Mouse (Mus musculus) embryonic facial prominence, embryonic 12.5 days (tissue): Measurements from ENCODE around the gene Cdc14b. TPM values are rescaled to one million over a fixed set of nuclear protein-coding genes. Genes with fewer than 3 reads are reported as not detected.

Source experiments
- ATAC-seq: fragments of 200-750 bp; cut with Nextera tagmentation; 2 replicates; pipeline ENCODE4 v1.8.0; 2017; ENCODE audit not compliant: insufficient number of reproducible peaks, insufficient read depth, low FRiP score, low TSS enrichment
- H3K27ac ChIP-seq: fragments of 300-500 bp; sonication (generic); 2 replicates; pipeline ENCODE4 v1.5.1; 2016; ENCODE audit warnings: mild to moderate bottlenecking
- H3K27me3 ChIP-seq: fragments of 300-500 bp; sonication (generic); 2 replicates; pipeline ENCODE4 v1.6.1; 2016; ENCODE audit warnings: mild to moderate bottlenecking, moderate library complexity
- H3K36me3 ChIP-seq: fragments of 300-500 bp; sonication (generic); 2 replicates; pipeline ENCODE4 v1.6.1; 2016; ENCODE audit warnings: mild to moderate bottlenecking
- H3K4me1 ChIP-seq: fragments of 300-500 bp; sonication (generic); 2 replicates; pipeline ENCODE4 v1.6.1; 2016
- H3K4me2 ChIP-seq: fragments of 300-500 bp; sonication (generic); replicated peaks from 2 replicates; pipeline ENCODE4 v1.6.1; 2016; ENCODE audit warnings: mild to moderate bottlenecking, moderate library complexity
- H3K4me3 ChIP-seq: fragments of 300-500 bp; sonication (generic); 2 replicates; pipeline ENCODE4 v1.5.1; 2016; ENCODE audit warnings: mild to moderate bottlenecking
- H3K9ac ChIP-seq: fragments of 300-500 bp; sonication (generic); 2 replicates; pipeline ENCODE4 v1.6.1; 2016; ENCODE audit warnings: mild to moderate bottlenecking, moderate library complexity
- H3K9me3 ChIP-seq: fragments of 300-500 bp; sonication (generic); 2 replicates; pipeline ENCODE4 v1.6.1; 2016; ENCODE audit warnings: mild to moderate bottlenecking, moderate library complexity
- WGBS: fragments of 180-500 bp; shearing (Covaris S2); methylation state at CpG from one replicate; pipeline ENCODE4 v1.1.7; 2016; 5-methylcytosine and 5-hydroxymethylcytosine counted together
- polyA plus RNA-seq: library from polyadenylated mRNA; unstranded; fragments of >200 nt; fragmentation: Nextera tagmentation; extraction: Ambion mirVana; gene quantifications from 2 replicates; pipeline ENCODE4 v1.2.1, GENCODE M21; 2016

The Cdc14b gene
- polyA plus RNA-seq, 1 experiment from 2014 or later: 27.8 TPM

- peaks cover 19% of the 10 kb centered on the region for H3K36me3 ChIP-seq
Measured at GRCm38 (mm10) chr13:64186516-64186915, 88.6 kb downstream of the Cdc14b start.

GRCm38 (mm10) chr13:64185586-64185985 is 89.5 kb downstream of the Cdc14b start:
- Histone ChIP-seq H3K9ac (no peak overlapping the region), H3K4me2 (no peak overlapping the region), H3K4me3 (no peak overlapping the region), H3K36me3 (peaks cover 26% of the 10 kb centered on the region), H3K4me1 (no peaks in the 10 kb centered on the region), H3K9me3 (no peaks in the 10 kb centered on the region), H3K27me3 (no peaks in the 10 kb centered on the region), H3K27ac (no peak overlapping the region)
- WGBS: 90% methylated on average over 9 of the region's 9 CpGs
- ATAC-seq: no peak

More at GRCm38 (mm10) chr13:64186516-64186915, 88.6 kb downstream of the Cdc14b start:
- WGBS: 91% methylated on average over 4 of the region's 4 CpGs
- Histone ChIP-seq H3K27me3 (no peaks in the 10 kb centered on the region), H3K4me1 (no peaks in the 10 kb centered on the region), H3K9me3 (no peaks in the 10 kb centered on the region), H3K4me2 (no peak overlapping the region), H3K9ac (no peak overlapping the region), H3K4me3 (no peak overlapping the region), H3K27ac (no peak overlapping the region)
- no peak for ATAC-seq

GRCm38 (mm10) chr13:64185176-64185575 is 89.9 kb downstream of the Cdc14b start:
- Histone ChIP-seq H3K36me3 (peaks cover 30% of the 10 kb centered on the region), H3K27ac (no peak overlapping the region), H3K4me1 (no peaks in the 10 kb centered on the region), H3K4me2 (no peak overlapping the region), H3K27me3 (no peaks in the 10 kb centered on the region), H3K4me3 (no peak overlapping the region), H3K9me3 (no peaks in the 10 kb centered on the region), H3K9ac (no peak overlapping the region)
- ATAC-seq: no peak
- WGBS: 84% methylated on average over 7 of the region's 7 CpGs

GRCm38 (mm10) chr13:64184361-64184760 is 90.7 kb downstream of the Cdc14b start:
- no peak overlapping the region for H3K4me3 ChIP-seq
- no peak overlapping the region for H3K9ac ChIP-seq
- no peaks in the 10 kb centered on the region for H3K27me3 ChIP-seq
- no peaks in the 10 kb centered on the region for H3K9me3 ChIP-seq
- no peaks in the 10 kb centered on the region for H3K4me1 ChIP-seq
- no peak overlapping the region for H3K27ac ChIP-seq
- WGBS: 86% methylated on average over 10 of the region's 10 CpGs
- H3K4me2 ChIP-seq: no peak overlapping the region
- no peak for ATAC-seq
- H3K36me3 ChIP-seq: peaks cover 31% of the 10 kb centered on the region

GRCm38 (mm10) chr13:64183583-64183982 is 91.5 kb downstream of the Cdc14b start:
- H3K9me3 ChIP-seq: no peaks in the 10 kb centered on the region
- no peaks in the 10 kb centered on the region for H3K4me1 ChIP-seq
- H3K4me2 ChIP-seq: no peak overlapping the region
- H3K4me3 ChIP-seq: no peak overlapping the region
- H3K27me3 ChIP-seq: no peaks in the 10 kb centered on the region
- H3K9ac ChIP-seq: no peak overlapping the region
- H3K27ac ChIP-seq: no peak overlapping the region
- ATAC-seq: no peak
- peaks cover 31% of the 10 kb centered on the region for H3K36me3 ChIP-seq
- WGBS: 83% methylated on average over 4 of the region's 4 CpGs

GRCm38 (mm10) chr13:64182091-64182490 is 93.0 kb downstream of the Cdc14b start:
- H3K27ac ChIP-seq: no peak overlapping the region
- no peak for ATAC-seq
- H3K9ac ChIP-seq: no peak overlapping the region
- no peaks in the 10 kb centered on the region for H3K9me3 ChIP-seq
- H3K27me3 ChIP-seq: no peaks in the 10 kb centered on the region
- H3K36me3 ChIP-seq: peaks cover 45% of the 10 kb centered on the region
- H3K4me2 ChIP-seq: no peak overlapping the region
- H3K4me1 ChIP-seq: no peaks in the 10 kb centered on the region
- WGBS: 73% methylated on average over 2 of the region's 2 CpGs
- no peak overlapping the region for H3K4me3 ChIP-seq

GRCm38 (mm10) chr13:64180888-64181287 is 94.2 kb downstream of the Cdc14b start:
- Histone ChIP-seq H3K27ac (no peak overlapping the region), H3K4me3 (no peak overlapping the region), H3K27me3 (no peaks in the 10 kb centered on the region), H3K9ac (no peak overlapping the region), H3K9me3 (no peaks in the 10 kb centered on the region), H3K36me3 (peaks cover 39% of the 10 kb centered on the region), H3K4me2 (no peak overlapping the region), H3K4me1 (no peaks in the 10 kb centered on the region)
- no peak for ATAC-seq
- 82% methylated on average over 3 of the region's 3 CpGs for WGBS

GRCm38 (mm10) chr13:64180300-64180699 is 94.8 kb downstream of the Cdc14b start:
- Histone ChIP-seq H3K4me2 (no peak overlapping the region), H3K36me3 (peaks cover 34% of the 10 kb centered on the region)

GRCm38 (mm10) chr13:64178746-64179652 is 96.1 kb downstream of the Cdc14b start:
- Histone ChIP-seq H3K9me3 (no peaks in the 10 kb centered on the region), H3K27ac (no peak overlapping the region), H3K4me3 (no peak overlapping the region), H3K4me1 (no peaks in the 10 kb centered on the region), H3K4me2 (no peak overlapping the region), H3K9ac (no peak overlapping the region), H3K27me3 (no peaks in the 10 kb centered on the region), H3K36me3 (peaks cover 32% of the 10 kb centered on the region)
- ATAC-seq: no peak
- WGBS: 71% methylated on average over 13 of the region's 13 CpGs

More at GRCm38 (mm10) chr13:64180300-64180699, 94.8 kb downstream of the Cdc14b start:
- no peak for ATAC-seq
- 84% methylated on average over 4 of the region's 4 CpGs for WGBS
- Histone ChIP-seq H3K27ac (no peak overlapping the region), H3K4me3 (no peak overlapping the region), H3K9me3 (no peaks in the 10 kb centered on the region), H3K27me3 (no peaks in the 10 kb centered on the region), H3K4me1 (no peaks in the 10 kb centered on the region), H3K9ac (no peak overlapping the region)

- H3K9me3 ChIP-seq: peaks cover 3% of the 10 kb centered on the region; the same call in 1 of the 2 replicates
- no peak overlapping the region for H3K4me2 ChIP-seq
- H3K4me1 ChIP-seq: no peaks in the 10 kb centered on the region
- no peak overlapping the region for H3K27ac ChIP-seq
- no peaks in the 10 kb centered on the region for H3K27me3 ChIP-seq
- WGBS: 68% methylated on average over 7 of the region's 7 CpGs
- peaks cover 39% of the 10 kb centered on the region for H3K36me3 ChIP-seq
- H3K9ac ChIP-seq: no peak overlapping the region
- H3K4me3 ChIP-seq: no peak overlapping the region
- no peak for ATAC-seq
Measured at GRCm38 (mm10) chr13:64178000-64178399, 97.1 kb downstream of the Cdc14b start.

- H3K4me3 ChIP-seq: no peak overlapping the region
- H3K27ac ChIP-seq: no peak overlapping the region
- H3K9me3 ChIP-seq: peaks cover 63% of the 10 kb centered on the region
- no peak overlapping the region for H3K4me2 ChIP-seq
- no peak for ATAC-seq
- peaks cover 67% of the 10 kb centered on the region for H3K36me3 ChIP-seq
- H3K9ac ChIP-seq: no peak overlapping the region
- no peaks in the 10 kb centered on the region for H3K27me3 ChIP-seq
- 97% methylated on average over 25 of the region's 25 CpGs for WGBS
- H3K4me1 ChIP-seq: no peaks in the 10 kb centered on the region
Measured at GRCm38 (mm10) chr13:64169746-64170145, 105.3 kb downstream of the Cdc14b start.

GRCm38 (mm10) chr13:64163147-64163715 is 111.9 kb downstream of the Cdc14b start:
- no peak for ATAC-seq
- Histone ChIP-seq H3K36me3 (peaks cover 10% of the 10 kb centered on the region; the same call in 1 of the 2 replicates), H3K4me1 (peaks cover 7% of the 10 kb centered on the region), H3K4me2 (peak overlapping the region; percentile 97), H3K27ac (no peak overlapping the region), H3K4me3 (peak overlapping the region; percentile 76), H3K9ac (peak overlapping the region; percentile 86; the same call in 1 of the 2 replicates), H3K27me3 (no peaks in the 10 kb centered on the region), H3K9me3 (peaks cover 13% of the 10 kb centered on the region)
- 26% methylated on average over 13 of the region's 13 CpGs for WGBS
